Mouse (Mus musculus): Measurements from ENCODE around the gene Agk.

GRCm38 (mm10) chr6:40402031-40402430 lies 77.1 kb downstream of the Agk start:
- TF ChIP-seq CTCF (IDR thresholded peaks at IDR 0.05; ENCODE audit: low read depth, low read length), result no peak
- no peak for TF ChIP-seq POLR2A (IDR thresholded peaks at IDR 0.05; ENCODE audit: insufficient read depth, low read length)

All from ES-Bruce4 (cell line).